Mouse (Mus musculus): ENCODE measurements around the gene Lin7b. TPM values are rescaled to one million over a fixed set of nuclear protein-coding genes. Genes with fewer than 3 reads are reported as not detected.
A peak's percentile ranks its signal among the peaks of the same experiment; 100 is the strongest.

Lin7b gene
- total and polyA plus RNA-seq, 3 experiments: 1.3 to 3.8 TPM; not detected in 1

DNA sequence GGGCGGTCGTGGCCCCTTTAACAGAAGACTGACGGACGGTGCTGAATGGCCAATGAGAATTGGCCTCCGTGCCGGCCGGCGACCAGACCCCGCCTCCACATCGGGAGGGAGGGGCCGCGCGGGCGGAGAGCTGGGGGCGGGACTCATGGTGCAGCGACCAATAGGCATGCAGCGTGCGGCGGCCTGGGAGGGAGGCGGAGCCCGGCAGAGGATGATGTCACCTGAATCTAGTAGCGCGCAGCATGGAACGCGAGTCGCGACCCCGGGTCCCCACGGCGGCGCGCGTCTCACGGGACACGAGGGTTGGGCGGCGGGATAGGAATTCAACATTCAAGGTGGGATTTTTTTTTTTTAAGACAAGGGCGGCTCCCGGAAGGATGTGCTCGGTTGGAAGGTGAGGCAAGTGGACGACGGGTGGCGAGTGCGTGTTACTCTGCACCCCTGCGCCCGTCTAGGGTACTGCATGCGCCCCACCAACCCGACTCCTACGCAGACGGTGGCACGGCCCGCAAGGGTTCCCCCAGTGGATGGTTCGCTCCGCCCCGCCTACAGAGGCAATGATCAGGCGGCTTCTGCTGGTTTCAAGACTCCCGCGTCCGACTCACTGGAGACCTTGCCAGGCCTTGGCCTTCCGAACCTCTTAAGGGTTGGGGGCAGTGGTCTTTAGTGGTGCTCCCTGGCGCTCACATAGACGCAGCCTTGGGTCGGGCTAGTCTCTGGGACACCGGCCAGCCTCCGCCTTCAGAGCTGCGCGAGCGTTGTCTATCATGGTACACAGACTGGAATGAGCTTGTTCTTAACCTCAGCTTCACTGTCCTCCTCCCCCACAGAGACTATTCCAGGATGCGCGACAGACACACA lies 3.1 kb downstream of the Lin7b start (continued):
- TF ChIP-seq MXI1 (IDR thresholded peaks at IDR 0.05; ENCODE audit: low read depth, low read length) (peak; percentile 72), ZC3H11A (IDR thresholded peaks at IDR 0.05; ENCODE audit: low read depth, low read length) (no peak), MAZ (IDR thresholded peaks at IDR 0.05; ENCODE audit: low read depth, low read length) (peak; percentile 88; the same call in 1 of the 2 replicates), MYB (IDR thresholded peaks at IDR 0.05; ENCODE audit: low read depth, low read length) (no peak), BHLHE40 (IDR thresholded peaks at IDR 0.05; ENCODE audit: borderline replicate concordance, low read depth, low read length) (no peak)

DNA sequence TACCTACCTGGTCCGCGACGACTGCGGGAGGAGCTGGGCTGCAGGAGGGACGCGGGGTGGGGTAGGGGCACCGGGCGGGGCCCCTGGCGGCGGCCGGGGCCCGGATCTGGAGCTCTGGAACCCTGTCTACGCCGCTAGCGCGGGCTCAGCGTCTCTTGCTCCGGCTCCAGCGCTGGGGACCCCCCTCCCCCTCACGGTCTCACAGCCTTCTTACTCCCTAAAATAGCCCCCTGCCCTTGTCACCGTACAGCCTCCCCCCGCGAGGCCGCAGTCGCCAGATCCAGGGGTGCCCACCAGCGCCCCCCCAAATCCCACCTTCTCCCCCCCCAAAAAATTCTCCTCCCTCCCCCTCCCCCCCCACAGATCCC lies 3.7 kb downstream of the Lin7b start, which contains the start of gene Ppfia3:
Ppfia3 (minus strand) TSS at position 368 of the 368 bp plus-strand sequence.
- no peak for DNase-seq (ENCODE audit: low read depth, low spot score)
- Histone ChIP-seq H3K9ac (ENCODE audit: control insufficient read depth, low read depth, low read length, poor library complexity, severe bottlenecking) (peak within 1 kb of the TSS; percentile 82), H3K9me3 (replicated peaks; ENCODE audit: insufficient read depth, low read length) (no peaks in the 10 kb centered on the region), H3K36me3 (ENCODE audit: control insufficient read depth in 1 of 2, insufficient read depth in 2 of 2, low read length in 2 of 2) (peaks cover 0 to 13% of the 10 kb centered on the region in 2 experiments; a peak in 1 of 4 replicates), H3K27me3 (ENCODE audit: control insufficient read depth in 1 of 2, insufficient read depth in 2 of 2, low read length in 2 of 2) (no peaks in the 10 kb centered on the region), H3K79me2 (ENCODE audit: control insufficient read depth, insufficient read depth, low read length, poor library complexity) (no peaks in the 10 kb centered on the region; the same call in 1 of the 2 replicates), H3K4me1 (ENCODE audit: control insufficient read depth in 1 of 2, insufficient read depth in 2 of 2, low read length in 2 of 2) (peaks cover 6 to 31% of the 10 kb centered on the region in 2 experiments), H3K27ac (ENCODE audit: control insufficient read depth, low read depth, low read length) (peak within 1 kb of the TSS; percentile 72), H3K4me3 (ENCODE audit: control insufficient read depth in 1 of 2, insufficient read depth in 1 of 2, low read depth in 2 of 2, low read length in 2 of 2) (peak within 1 kb of the TSS; percentile 82 to 96)
- TF ChIP-seq MAFK (IDR thresholded peaks at IDR 0.05; ENCODE audit: borderline replicate concordance, low read depth, low read length) (no peak), HCFC1 (IDR thresholded peaks at IDR 0.05; ENCODE audit: low read depth, low read length) (0 out of 2 replicates have a peak, but pooled peaks have one; percentile 10)

DNA sequence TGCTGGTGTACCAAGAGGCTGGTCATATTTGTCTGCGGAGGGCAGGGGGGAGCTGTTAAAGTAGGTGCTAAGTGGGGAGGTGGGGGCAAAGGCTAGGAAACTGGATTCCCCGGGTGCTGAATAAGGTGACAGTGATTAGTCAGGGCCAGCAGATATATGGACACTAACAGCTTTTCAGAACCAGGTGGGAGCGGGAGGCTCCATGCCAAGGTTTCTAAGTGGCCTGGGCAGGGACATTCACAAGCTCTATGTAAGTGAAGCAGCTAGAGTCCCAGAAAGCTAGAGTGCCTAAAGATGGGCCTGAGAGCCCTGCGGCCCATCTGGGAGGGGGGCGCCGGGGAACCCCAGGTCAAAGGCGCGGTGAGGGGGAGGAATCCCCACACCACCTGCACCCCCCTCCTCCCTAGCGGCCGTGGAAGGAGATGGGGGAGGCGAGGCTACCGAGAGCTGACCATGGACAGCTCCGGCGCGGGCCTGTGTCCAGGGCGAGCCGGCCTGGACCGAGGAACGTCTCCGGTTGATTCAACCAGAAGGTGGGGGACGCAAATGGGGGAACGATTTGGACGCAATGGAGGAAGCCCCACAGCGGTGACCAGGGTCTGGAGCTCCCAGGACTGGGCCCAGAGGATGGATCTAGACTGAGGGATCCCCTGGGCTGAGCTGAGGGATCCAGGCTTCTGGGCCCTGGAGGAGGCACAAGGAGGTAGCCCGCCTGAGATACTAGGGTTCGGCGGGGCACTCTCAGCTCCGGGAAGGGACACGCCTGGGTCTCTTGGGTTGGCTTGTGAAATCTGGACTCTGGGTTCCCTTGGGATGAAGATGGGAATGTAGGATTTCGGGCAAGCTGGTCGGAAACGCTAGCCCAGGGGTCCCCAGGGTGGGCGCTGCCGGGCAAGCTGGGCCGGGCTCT lies 4.4 kb downstream of the Lin7b start:
- Histone ChIP-seq H3K4me1 (ENCODE audit: control insufficient read depth in 1 of 2, insufficient read depth in 2 of 2, low read length in 2 of 2) (peaks cover 6 to 31% of the 10 kb centered on the region in 2 experiments), H3K27ac (ENCODE audit: control insufficient read depth, low read depth, low read length) (no peak overlapping the region), H3K9me3 (replicated peaks; ENCODE audit: insufficient read depth, low read length) (no peaks in the 10 kb centered on the region), H3K79me2 (ENCODE audit: control insufficient read depth, insufficient read depth, low read length, poor library complexity) (no peaks in the 10 kb centered on the region; the same call in 1 of the 2 replicates), H3K9ac (ENCODE audit: control insufficient read depth, low read depth, low read length, poor library complexity, severe bottlenecking) (peak overlapping the region; percentile 74), H3K27me3 (ENCODE audit: control insufficient read depth in 1 of 2, insufficient read depth in 2 of 2, low read length in 2 of 2) (no peaks in the 10 kb centered on the region), H3K36me3 (ENCODE audit: control insufficient read depth in 1 of 2, insufficient read depth in 2 of 2, low read length in 2 of 2) (peaks cover 0 to 13% of the 10 kb centered on the region in 2 experiments; a peak in 2 of 4 replicates), H3K4me3 (ENCODE audit: control insufficient read depth in 1 of 2, insufficient read depth in 1 of 2, low read depth in 2 of 2, low read length in 2 of 2) (peak overlapping the region; percentile 60 to 96)
- no peak for DNase-seq (ENCODE audit: low read depth, low spot score)
- no peak for TF ChIP-seq MYB (IDR thresholded peaks at IDR 0.05; ENCODE audit: low read depth, low read length)
- TF ChIP-seq MAX (IDR thresholded peaks at IDR 0.05; ENCODE audit: low read length): no peak
- no peak for TF ChIP-seq POLR2A (IDR thresholded peaks at IDR 0.05; ENCODE audit: control insufficient read depth in 1 of 2, insufficient read depth in 1 of 2, low read depth in 1 of 2, low read length in 2 of 2, poor library complexity in 1 of 2)
- TF ChIP-seq CHD1 (IDR thresholded peaks at IDR 0.05; ENCODE audit: low read depth, low read length): no peak
- no peak for TF ChIP-seq POLR2AphosphoS2 (IDR thresholded peaks at IDR 0.05; ENCODE audit: low read length)
- TF ChIP-seq USF1 (IDR thresholded peaks at IDR 0.05; ENCODE audit: low read depth, low read length): no peak
- TF ChIP-seq KAT2A (conservative IDR thresholded peaks at IDR 0.05; ENCODE audit: low read depth, low read length): no peak
- TF ChIP-seq MYC (IDR thresholded peaks at IDR 0.05; ENCODE audit: low read depth, low read length): no peak
- TF ChIP-seq NELFE (IDR thresholded peaks at IDR 0.05; ENCODE audit: low read depth, low read length): no peak
- TF ChIP-seq BHLHE40 (IDR thresholded peaks at IDR 0.05; ENCODE audit: borderline replicate concordance, low read depth, low read length): no peak
- TF ChIP-seq POLR2AphosphoS5 (IDR thresholded peaks at IDR 0.05; ENCODE audit: borderline replicate concordance, low read depth, low read length): no peak
- TF ChIP-seq ZKSCAN1 (IDR thresholded peaks at IDR 0.05; ENCODE audit: low read depth, low read length): no peak
- no peak for TF ChIP-seq SMC3 (IDR thresholded peaks at IDR 0.05; ENCODE audit: low read depth, low read length)
- no peak for TF ChIP-seq EP300 (IDR thresholded peaks at IDR 0.05; ENCODE audit: low read depth in 1 of 2, low read length in 2 of 2)
- no peak for TF ChIP-seq TAL1 (IDR thresholded peaks at IDR 0.05; ENCODE audit: low read length)
- no peak for TF ChIP-seq MXI1 (IDR thresholded peaks at IDR 0.05; ENCODE audit: low read depth, low read length)
- no peak for TF ChIP-seq JUND (IDR thresholded peaks at IDR 0.05; ENCODE audit: low read depth, low read length)
- no peak for TF ChIP-seq CTCF (IDR thresholded peaks at IDR 0.05 in 2 of 3, conservative IDR thresholded peaks at IDR 0.05 in 1 of 3; ENCODE audit: control insufficient read depth in 1 of 3, insufficient read depth in 1 of 3, low read depth in 2 of 3, low read length in 3 of 3, poor library complexity in 1 of 3, severe bottlenecking in 1 of 3)
- TF ChIP-seq TBP (IDR thresholded peaks at IDR 0.05; ENCODE audit: low read depth, low read length): no peak
- TF ChIP-seq ZC3H11A (IDR thresholded peaks at IDR 0.05; ENCODE audit: low read depth, low read length): no peak

Measured in MEL (cell line).